Mouse (Mus musculus): ENCODE measurements around the gene Klk1b8.
"Not testable (repeated sequence)": the region's sequence is repeated elsewhere in the genome, so short reads cannot be mapped to it uniquely, and the experiment has no call there.

DNA sequence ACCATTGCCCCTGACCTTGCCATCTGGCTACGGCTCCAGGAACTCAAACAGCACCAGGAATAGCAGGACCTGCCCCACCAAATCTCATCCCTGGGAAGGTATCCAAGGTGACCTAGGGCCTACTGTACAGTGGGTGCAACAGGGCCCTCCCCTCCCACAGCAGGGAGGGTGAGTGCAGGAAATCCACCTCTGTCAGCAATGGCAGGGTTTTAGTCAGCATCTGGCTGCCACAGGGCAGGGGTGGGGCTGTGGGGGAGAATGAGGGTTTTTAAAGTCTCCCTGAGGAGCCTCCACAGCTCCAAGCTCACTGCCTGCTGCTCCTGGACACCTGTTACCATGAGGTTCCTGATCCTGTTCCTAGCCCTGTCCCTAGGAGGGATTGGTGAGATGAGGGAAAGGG, 25.3 kb downstream of the Klk1b8 start, which contains the start of gene Klk1b9:
- TF ChIP-seq USF1 (IDR thresholded peaks at IDR 0.05; ENCODE audit: low read depth); POLR2A (IDR thresholded peaks at IDR 0.05; ENCODE audit: insufficient read length, low read depth); SRF (IDR thresholded peaks at IDR 0.05; ENCODE audit: control insufficient read depth, insufficient read length, low read depth); E2F4 (IDR thresholded peaks at IDR 0.05; ENCODE audit: insufficient read depth); MAX (IDR thresholded peaks at IDR 0.05; ENCODE audit: low read depth); MYOG (IDR thresholded peaks at IDR 0.05; ENCODE audit: control insufficient read depth in 1 of 3, insufficient read depth in 1 of 3, insufficient read length in 2 of 3, low read depth in 2 of 3); POLR2AphosphoS2 (IDR thresholded peaks at IDR 0.05; ENCODE audit: insufficient read length, low read depth); MYOD1 (IDR thresholded peaks at IDR 0.05; ENCODE audit: control insufficient read depth in 1 of 3, insufficient read length in 2 of 3, low read depth in 2 of 3); TCF3 (IDR thresholded peaks at IDR 0.05; ENCODE audit: insufficient read length, low read depth); TCF12 (IDR thresholded peaks at IDR 0.05; ENCODE audit: insufficient read depth, poor library complexity, severe bottlenecking); REST (IDR thresholded peaks at IDR 0.05; ENCODE audit: insufficient read depth, insufficient read length): not testable (repeated sequence)

Data from myocyte (in vitro differentiated cells).